Mouse (Mus musculus) small intestine, adult 2 months (tissue): ENCODE data around the gene Hspd1.

Source experiments
- CTCF ChIP-seq: fragments of 200-500 bp; IDR thresholded peaks from 2 replicates; pipeline ENCODE4 v1.5.1; 2012; ENCODE audit warnings: low read depth, mild to moderate bottlenecking, control low read depth, inconsistent platforms, low read length, moderate library complexity, mixed read lengths; ENCODE audit not compliant: insufficient replicate concordance, insufficient read length; ENCODE audit errors: extremely low read depth
- POLR2A ChIP-seq: fragments of 200-500 bp; IDR thresholded peaks from 2 replicates; pipeline ENCODE4 v1.6.1; 2012; ENCODE audit warnings: low read depth, mild to moderate bottlenecking, control low read depth, inconsistent platforms, low read length, moderate library complexity

- TF ChIP-seq CTCF (no peak), POLR2A (no peak)
These were observed 20.4 kb upstream of the Hspd1 start for GRCm38 (mm10) chr1:55108473-55108872.
